Mouse (Mus musculus) brain, embryonic 14.5 days (tissue): ENCODE measurements around the gene Pkib.

Experiments used
- CTCF ChIP-seq: fragments of 200-500 bp; IDR thresholded peaks from 2 replicates; pipeline ENCODE4 v1.5.1; 2012; ENCODE audit warnings: inconsistent platforms, mild to moderate bottlenecking, moderate library complexity, borderline replicate concordance; ENCODE audit not compliant: insufficient read depth, insufficient read length; ENCODE audit errors: extremely low read depth
- POLR2A ChIP-seq: fragments of 200-500 bp; IDR thresholded peaks from 2 replicates; pipeline ENCODE4 v1.6.1; 2012; ENCODE audit warnings: mild to moderate bottlenecking, inconsistent platforms, borderline replicate concordance; ENCODE audit not compliant: poor library complexity, insufficient read depth, insufficient read length, severe bottlenecking; ENCODE audit errors: extremely low read depth

DNA sequence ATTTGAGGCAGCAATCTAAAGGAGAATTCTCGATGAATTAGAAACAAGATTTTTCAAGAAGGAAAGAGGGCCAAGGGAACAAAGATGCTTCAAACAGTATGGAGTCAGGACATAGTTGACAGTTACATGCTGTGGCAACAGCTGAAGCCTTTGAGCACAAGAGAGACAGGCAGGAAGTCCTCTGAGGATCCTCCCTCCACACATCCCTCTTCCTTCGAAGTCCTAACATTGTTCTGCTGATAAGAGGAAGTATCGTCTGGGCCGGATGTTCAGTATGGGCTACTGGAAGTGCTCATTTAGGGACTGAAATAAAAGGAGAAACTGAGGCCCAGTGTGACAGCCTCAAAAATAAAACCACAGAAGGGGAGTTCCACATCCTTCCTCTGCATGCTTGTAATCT lies 5.2 kb downstream of the Pkib start:
- no peak for TF ChIP-seq CTCF
- TF ChIP-seq POLR2A = no peak
